Mouse (Mus musculus) hindbrain, embryonic 16.5 days (tissue): ENCODE data around the gene Fchsd2. TPM values are rescaled to one million over a fixed set of nuclear protein-coding genes. Genes with fewer than 3 reads are reported as not detected.

ENCODE experiments used
- ATAC-seq: fragments of 200-750 bp; cut with Nextera tagmentation; 2 replicates; pipeline ENCODE4 v1.8.0; 2017; ENCODE audit warnings: moderate TSS enrichment, moderate library complexity
- H3K27ac ChIP-seq: fragments of 300-500 bp; sonication (generic); 2 replicates; pipeline ENCODE4 v1.5.1; 2014; ENCODE audit warnings: low read depth, mild to moderate bottlenecking, control low read depth, low read length, moderate library complexity
- H3K27me3 ChIP-seq: fragments of 300-500 bp; sonication (generic); replicated peaks from 2 replicates; pipeline ENCODE4 v1.6.1; 2014; ENCODE audit warnings: low read length; ENCODE audit not compliant: control insufficient read depth, insufficient read depth
- H3K36me3 ChIP-seq: fragments of 300-500 bp; sonication (generic); 2 replicates; pipeline ENCODE4 v1.6.1; 2014; ENCODE audit warnings: mild to moderate bottlenecking, low read length, moderate library complexity, mixed read lengths; ENCODE audit not compliant: control insufficient read depth, insufficient read depth
- H3K4me1 ChIP-seq: fragments of 300-500 bp; sonication (generic); 2 replicates; pipeline ENCODE4 v1.6.1; 2014; ENCODE audit warnings: low read depth, low read length; ENCODE audit not compliant: control insufficient read depth, insufficient read depth
- H3K4me2 ChIP-seq: fragments of 300-500 bp; sonication (generic); 2 replicates; pipeline ENCODE4 v1.6.1; 2014; ENCODE audit warnings: mild to moderate bottlenecking, low read length, control low read depth, moderate library complexity
- H3K4me3 ChIP-seq: fragments of 300-500 bp; sonication (generic); 2 replicates; pipeline ENCODE4 v1.5.1; 2014; ENCODE audit warnings: mild to moderate bottlenecking, low read length, control low read depth, moderate library complexity
- H3K9ac ChIP-seq: fragments of 300-500 bp; sonication (generic); 2 replicates; pipeline ENCODE4 v1.6.1; 2014; ENCODE audit warnings: low read depth, mild to moderate bottlenecking, control low read depth, low read length, moderate library complexity
- H3K9me3 ChIP-seq: fragments of 300-500 bp; sonication (generic); 2 replicates; pipeline ENCODE4 v1.6.1; 2014; ENCODE audit warnings: mild to moderate bottlenecking, low read length, moderate library complexity; ENCODE audit not compliant: control insufficient read depth
- WGBS: fragments of 180-500 bp; shearing (Covaris S2); extraction: QIAGEN DNeasy Blood & Tissue Kit; methylation state at CpG from one replicate; pipeline ENCODE4 v1.1.7; 2014; 5-methylcytosine and 5-hydroxymethylcytosine counted together
- polyA plus RNA-seq: library from polyadenylated mRNA; unstranded; fragments of >200 nt; fragmentation: Nextera tagmentation; extraction: Ambion mirVana; gene quantifications from 2 replicates; pipeline ENCODE4 v1.2.1, GENCODE M21; 2015

Fchsd2 gene
- polyA plus RNA-seq = 36.5 and 41.1 TPM in 2 replicates

DNA sequence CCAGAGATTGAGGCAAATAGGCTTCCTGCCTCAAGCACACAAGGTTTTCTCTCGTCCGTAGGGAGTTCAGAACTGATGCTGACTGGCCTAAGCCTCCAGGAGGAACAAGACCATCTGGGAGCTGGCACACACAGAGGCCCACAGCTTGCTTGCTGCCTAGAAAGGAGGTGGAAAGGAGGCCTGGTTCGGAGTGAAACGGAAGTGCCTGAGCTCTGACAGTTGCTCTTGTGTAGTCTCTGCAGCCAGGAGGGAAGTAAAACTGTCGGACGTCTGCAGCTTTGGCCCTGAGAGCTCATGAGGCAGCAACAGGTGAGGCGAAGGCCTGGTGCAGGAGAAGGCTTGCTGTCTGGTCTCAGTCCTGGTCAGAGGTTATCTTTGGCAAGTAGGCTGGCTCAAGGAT lies at the start of gene Fchsd2:
TSS of gene Fchsd2 (plus strand) at position 246 of the 400 bp plus-strand sequence.
- H3K4me1 ChIP-seq = no peaks in the 10 kb centered on the region
- no peaks in the 10 kb centered on the region for H3K27me3 ChIP-seq
- ATAC-seq = no peak
- no peak within 1 kb of the TSS for H3K4me3 ChIP-seq
- H3K27ac ChIP-seq = no peak within 1 kb of the TSS
- no peaks in the 10 kb centered on the region for H3K9me3 ChIP-seq
- 68% methylated on average over 7 of the region's 7 CpGs for WGBS
- H3K4me2 ChIP-seq = no peak within 1 kb of the TSS
- H3K9ac ChIP-seq = no peak within 1 kb of the TSS
- no peaks in the 10 kb centered on the region for H3K36me3 ChIP-seq

DNA sequence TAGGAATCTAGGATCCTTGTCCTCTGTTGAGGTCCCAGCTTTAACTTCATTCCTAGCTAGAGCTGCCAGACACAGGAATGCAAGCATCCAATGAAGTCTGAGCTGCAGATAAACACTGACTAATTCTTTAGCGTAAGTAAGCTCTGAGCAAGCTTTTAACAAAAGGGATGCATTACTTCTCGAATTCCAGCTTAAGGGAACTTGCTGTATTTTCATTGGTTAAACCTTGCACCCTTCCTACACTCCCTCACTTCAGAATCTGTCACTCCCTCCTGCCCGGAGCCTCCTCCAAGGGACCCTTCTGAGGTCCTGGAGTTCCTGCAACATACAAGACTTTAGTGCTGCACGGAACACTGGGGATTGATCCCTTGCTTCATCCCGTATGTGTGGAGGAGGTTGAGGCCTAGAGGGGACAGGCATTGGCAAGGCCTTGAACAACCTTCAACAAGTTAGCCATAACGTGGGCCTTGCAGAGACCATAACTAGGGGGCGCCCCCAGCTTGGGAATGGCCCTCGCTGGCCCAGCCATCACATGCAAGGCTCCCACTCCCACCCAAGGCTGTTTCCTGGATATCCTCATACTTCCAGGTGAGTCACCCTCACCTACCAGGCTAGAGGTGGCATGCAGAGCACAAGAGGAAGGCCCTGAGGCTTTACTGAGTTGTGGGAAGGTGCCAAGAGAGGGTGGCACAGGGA lies 48.7 kb upstream of the Fchsd2 start:
- H3K4me3 ChIP-seq = no peak overlapping the region
- H3K9ac ChIP-seq = no peak overlapping the region
- H3K9me3 ChIP-seq = no peaks in the 10 kb centered on the region
- H3K4me1 ChIP-seq = peaks cover 2% of the 10 kb centered on the region; the same call in 1 of the 2 replicates
- H3K27ac ChIP-seq = no peak overlapping the region
- no peaks in the 10 kb centered on the region for H3K36me3 ChIP-seq
- H3K27me3 ChIP-seq = no peaks in the 10 kb centered on the region
- no peak for ATAC-seq
- 69% methylated on average over 8 of the region's 8 CpGs for WGBS
- no peak overlapping the region for H3K4me2 ChIP-seq

DNA sequence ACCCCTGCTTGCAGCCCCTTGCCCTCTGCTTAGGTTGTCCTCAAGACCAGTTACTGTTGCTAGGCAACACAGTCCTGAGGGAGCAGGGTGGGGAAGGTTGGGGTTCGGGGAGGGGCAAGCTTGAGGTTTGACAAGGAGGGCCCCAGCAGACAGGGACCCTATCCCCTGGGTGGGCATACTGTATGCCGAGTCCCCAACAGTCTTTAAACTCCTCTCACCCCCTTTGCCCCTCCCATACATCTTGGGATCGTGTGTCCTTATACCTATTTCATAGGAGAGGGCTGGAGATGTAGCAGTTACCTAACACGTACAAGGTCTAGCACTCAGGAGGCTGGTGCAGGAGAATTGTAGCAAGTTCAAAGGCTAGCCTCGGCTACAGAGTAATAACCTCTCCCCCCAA lies 44.4 kb upstream of the Fchsd2 start:
- no peaks in the 10 kb centered on the region for H3K9me3 ChIP-seq
- no peak for ATAC-seq
- no peak overlapping the region for H3K4me3 ChIP-seq
- H3K4me1 ChIP-seq = peaks cover 2% of the 10 kb centered on the region; the same call in 1 of the 2 replicates
- H3K27me3 ChIP-seq = no peaks in the 10 kb centered on the region
- H3K27ac ChIP-seq = no peak overlapping the region
- WGBS = 73% methylated on average over 5 of the region's 5 CpGs
- H3K9ac ChIP-seq = no peak overlapping the region
- no peak overlapping the region for H3K4me2 ChIP-seq
- no peaks in the 10 kb centered on the region for H3K36me3 ChIP-seq

DNA sequence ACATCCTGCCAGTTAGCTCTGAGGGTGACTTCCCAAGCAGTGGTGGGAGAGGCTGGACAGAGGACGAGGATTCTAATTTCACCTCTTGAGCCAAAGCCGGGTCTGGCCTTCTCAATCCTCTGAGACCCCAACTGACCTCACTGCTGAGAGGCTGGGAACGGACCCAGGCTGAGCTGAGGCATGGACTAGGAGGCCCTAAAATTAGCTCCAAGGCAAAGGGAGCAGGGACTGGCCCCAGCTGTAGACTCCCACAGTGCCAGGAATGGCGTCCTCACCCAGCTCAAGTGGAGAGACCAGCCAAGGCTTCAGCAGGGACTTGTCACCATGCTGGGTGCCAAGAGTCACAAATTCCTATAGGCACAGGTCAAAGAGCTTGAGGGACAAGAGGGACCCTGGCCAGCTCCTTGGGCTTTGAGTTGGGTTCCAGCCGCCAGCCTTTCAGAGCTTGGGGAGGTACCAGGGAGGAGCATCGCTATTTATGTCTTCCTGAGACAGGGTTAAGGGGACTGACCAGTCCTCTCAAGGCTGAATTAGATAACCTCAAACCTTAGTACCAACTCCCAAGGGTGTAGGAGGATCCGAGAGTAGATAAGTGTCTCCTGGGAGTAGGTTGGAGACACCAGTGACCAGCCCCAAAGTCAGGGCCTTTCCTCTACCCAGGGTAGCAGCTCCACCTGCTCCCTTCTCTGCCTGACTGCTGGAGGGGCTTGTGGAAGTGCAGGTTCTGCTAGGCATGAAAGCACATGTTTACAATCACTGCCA lies 43.2 kb upstream of the Fchsd2 start:
- 83% methylated on average over 7 of the region's 7 CpGs for WGBS
- Histone ChIP-seq H3K4me1 (peaks cover 2% of the 10 kb centered on the region; the same call in 1 of the 2 replicates), H3K9me3 (no peaks in the 10 kb centered on the region)

DNA sequence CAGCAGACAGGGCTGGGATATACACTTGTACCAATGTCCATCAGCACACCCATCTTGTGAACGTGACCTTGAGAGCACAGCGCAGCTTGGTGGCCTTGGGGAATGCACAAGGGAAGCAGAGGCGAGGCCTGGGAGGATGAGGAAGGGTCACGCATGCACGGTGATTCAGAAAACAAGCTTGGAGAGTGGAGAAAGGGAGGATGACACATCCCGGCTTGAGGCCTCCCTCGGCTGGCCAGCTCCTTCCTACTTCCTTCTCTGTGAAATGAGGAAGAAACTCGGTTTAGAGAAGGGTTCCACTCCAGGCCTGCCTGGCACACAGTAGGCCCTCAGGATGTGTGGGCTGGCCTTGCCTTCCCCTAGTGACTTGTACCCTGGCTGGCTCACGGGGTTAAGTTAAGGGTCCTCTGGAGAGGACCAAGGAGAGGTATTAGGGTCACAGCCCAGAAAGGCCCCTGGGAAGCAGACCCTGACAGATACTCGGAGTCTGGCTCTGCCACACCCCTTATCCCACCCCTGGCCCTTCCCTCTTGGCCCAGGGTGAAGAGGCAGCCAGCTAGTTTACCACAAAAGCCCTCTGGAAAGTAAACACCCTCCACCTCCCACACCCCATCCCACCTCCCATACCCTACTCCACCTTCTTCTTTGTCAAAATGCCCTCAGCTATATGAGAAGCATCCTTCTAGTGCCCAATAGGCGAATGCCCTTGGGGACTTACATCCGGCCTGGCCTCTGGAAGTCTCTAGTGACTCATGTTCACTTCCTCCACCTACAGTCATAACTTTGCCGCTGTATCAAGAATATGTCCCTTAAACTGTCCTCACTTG lies 41.7 kb upstream of the Fchsd2 start:
- ATAC-seq = no peak; the same call in 1 of the 2 replicates
- WGBS = 84% methylated on average over 13 of the region's 13 CpGs
- H3K27me3 ChIP-seq = no peaks in the 10 kb centered on the region
- H3K4me2 ChIP-seq = no peak overlapping the region
- H3K9ac ChIP-seq = no peak overlapping the region
- no peaks in the 10 kb centered on the region for H3K36me3 ChIP-seq
- no peaks in the 10 kb centered on the region for H3K9me3 ChIP-seq
- no peak overlapping the region for H3K4me3 ChIP-seq
- H3K4me1 ChIP-seq = peaks cover 2% of the 10 kb centered on the region; the same call in 1 of the 2 replicates
- H3K27ac ChIP-seq = no peak overlapping the region

More for the DNA sequence above, 43.2 kb upstream of the Fchsd2 start:
- H3K4me2 ChIP-seq = no peak overlapping the region
- H3K9ac ChIP-seq = no peak overlapping the region
- no peaks in the 10 kb centered on the region for H3K36me3 ChIP-seq
- H3K4me3 ChIP-seq = no peak overlapping the region
- H3K27ac ChIP-seq = no peak overlapping the region
- H3K27me3 ChIP-seq = no peaks in the 10 kb centered on the region
- ATAC-seq = no peak

DNA sequence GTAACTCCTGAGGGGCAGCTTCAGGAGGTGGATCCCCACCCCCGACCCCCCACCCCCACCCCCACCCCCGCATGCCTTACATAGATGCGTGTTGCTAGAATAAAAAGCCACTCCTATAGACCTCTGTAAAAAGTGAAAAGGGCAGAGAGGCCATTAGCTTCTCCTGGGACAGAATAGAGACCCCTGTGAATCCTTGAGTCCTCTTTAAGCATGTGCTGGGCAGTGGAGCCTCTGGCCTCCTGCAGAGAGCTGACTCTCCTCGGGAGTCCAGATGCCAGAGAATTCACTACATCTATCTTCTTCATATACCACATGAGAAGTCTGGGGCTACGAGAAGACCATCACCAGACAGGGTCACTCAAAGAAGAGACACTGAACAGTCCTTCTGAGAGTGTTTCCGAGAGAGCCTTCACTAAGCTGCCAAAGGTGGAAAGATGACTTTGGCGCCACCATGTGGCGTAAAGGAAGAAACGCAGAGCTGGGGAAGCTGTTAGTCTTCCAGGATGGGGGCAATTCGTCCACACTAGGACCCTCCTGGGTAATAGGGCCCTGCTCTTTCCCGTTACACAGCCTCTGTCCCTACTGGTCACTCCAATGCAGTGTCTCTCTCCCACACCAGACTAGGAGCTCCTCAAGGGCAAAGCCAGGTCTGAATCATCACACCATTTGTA lies 41.0 kb upstream of the Fchsd2 start:
- peaks cover 2% of the 10 kb centered on the region; the same call in 1 of the 2 replicates for H3K4me1 ChIP-seq

DNA sequence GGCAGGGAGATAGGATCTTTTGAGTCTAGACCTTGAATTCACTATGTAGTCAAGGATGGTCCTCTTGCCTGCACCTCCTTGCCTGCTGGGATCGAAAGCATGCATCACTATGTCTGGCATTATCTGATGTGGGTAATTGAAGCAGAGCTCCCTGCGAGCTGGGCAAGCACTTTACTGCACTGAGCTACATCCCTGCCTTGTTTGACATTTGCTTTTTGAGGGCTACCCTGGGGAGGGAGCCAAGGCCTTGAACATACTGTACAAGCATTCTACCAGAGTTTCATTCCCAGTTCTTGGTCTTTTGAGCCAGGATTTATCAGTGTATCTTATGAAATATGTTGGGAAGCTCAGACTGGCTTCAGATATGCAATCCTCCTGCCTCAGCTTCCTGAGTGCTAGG lies 39.5 kb upstream of the Fchsd2 start:
- WGBS = 65% methylated on average over 2 of the region's 2 CpGs

More for the DNA sequence above, 41.0 kb upstream of the Fchsd2 start:
- Histone ChIP-seq H3K27me3 (no peaks in the 10 kb centered on the region), H3K9ac (no peak overlapping the region), H3K4me3 (no peak overlapping the region), H3K27ac (no peak overlapping the region), H3K4me2 (no peak overlapping the region), H3K36me3 (no peaks in the 10 kb centered on the region), H3K9me3 (no peaks in the 10 kb centered on the region)
- 14% methylated on average over 11 of the region's 11 CpGs for WGBS
- peak; percentile 87 for ATAC-seq

DNA sequence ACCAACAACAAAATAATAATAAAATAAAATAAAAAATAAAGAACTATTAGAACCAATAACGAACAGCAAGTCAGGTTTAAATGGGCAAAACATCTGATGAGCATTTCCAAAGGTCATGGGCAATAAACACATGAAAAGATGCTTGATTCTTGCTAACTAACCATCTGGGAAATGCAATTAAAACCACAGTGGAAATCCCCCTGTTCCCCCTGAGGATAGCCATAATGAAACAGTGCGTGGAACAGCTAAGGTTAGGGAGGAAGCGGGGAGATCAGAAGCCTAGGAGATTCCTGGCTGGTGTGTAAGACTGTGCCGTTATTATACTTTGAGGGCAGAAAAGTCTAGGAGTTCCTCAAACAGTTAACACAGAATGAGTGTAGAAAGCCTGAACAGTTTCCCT lies 35.4 kb upstream of the Fchsd2 start:
- H3K4me3 ChIP-seq = no peak overlapping the region
- no peak for ATAC-seq
- WGBS = 57% methylated on average over 4 of the region's 4 CpGs
- H3K27ac ChIP-seq = no peak overlapping the region
- H3K27me3 ChIP-seq = no peaks in the 10 kb centered on the region
- 0 out of 2 replicates have a peak, but pooled peaks cover 2% of the 10 kb centered on the region for H3K4me1 ChIP-seq
- no peaks in the 10 kb centered on the region for H3K36me3 ChIP-seq
- no peak overlapping the region for H3K4me2 ChIP-seq
- no peak overlapping the region for H3K9ac ChIP-seq
- H3K9me3 ChIP-seq = no peaks in the 10 kb centered on the region

More for the DNA sequence above, 39.5 kb upstream of the Fchsd2 start:
- no peaks in the 10 kb centered on the region for H3K27me3 ChIP-seq
- H3K4me1 ChIP-seq = peaks cover under 1% of the 10 kb centered on the region; the same call in 1 of the 2 replicates
- no peaks in the 10 kb centered on the region for H3K36me3 ChIP-seq
- no peaks in the 10 kb centered on the region for H3K9me3 ChIP-seq
- H3K9ac ChIP-seq = no peak overlapping the region
- no peak overlapping the region for H3K4me3 ChIP-seq
- no peak overlapping the region for H3K4me2 ChIP-seq
- no peak overlapping the region for H3K27ac ChIP-seq
- no peak for ATAC-seq
